Mouse (Mus musculus) CH12.LX (cell line): ENCODE results near the gene Bank1.

Experiments used
- CHD2 ChIP-seq: IDR thresholded peaks from 2 replicates; pipeline ENCODE4 v1.6.1; 2011; ENCODE audit warnings: low read length, improper control_type of control experiment
- CTCF ChIP-seq, 2 experiments: IDR thresholded peaks in 1 of 2; conservative IDR thresholded peaks in 1 of 2; 2 replicates each; pipeline ENCODE4 v1.5.1; 2011 to 2012; ENCODE audit warnings: low read depth in 2 of 2, low read length in 2 of 2, improper control_type of control experiment in 1 of 2, inconsistent platforms in 1 of 2, mild to moderate bottlenecking in 1 of 2, moderate library complexity in 1 of 2
- EP300 ChIP-seq: IDR thresholded peaks from 2 replicates; pipeline ENCODE4 v1.6.1; 2011; ENCODE audit warnings: low read length, improper control_type of control experiment
- GABPA ChIP-seq: IDR thresholded peaks from 2 replicates; pipeline ENCODE4 v1.6.1; 2012; ENCODE audit warnings: low read depth, low read length, improper control_type of control experiment, inconsistent platforms; ENCODE audit not compliant: insufficient replicate concordance
- MAFK ChIP-seq: IDR thresholded peaks from 2 replicates; pipeline ENCODE4 v1.6.1; 2011; ENCODE audit warnings: low read length, improper control_type of control experiment; ENCODE audit not compliant: insufficient replicate concordance
- MAX ChIP-seq: IDR thresholded peaks from 2 replicates; pipeline ENCODE4 v1.6.1; 2011; ENCODE audit warnings: low read length, improper control_type of control experiment
- MEF2A ChIP-seq: IDR thresholded peaks from 2 replicates; pipeline ENCODE4 v1.6.1; 2014; ENCODE audit warnings: low read depth, mild to moderate bottlenecking, inconsistent platforms, low read length, improper control_type of control experiment, borderline replicate concordance
- POLR2A ChIP-seq: IDR thresholded peaks from 2 replicates; pipeline ENCODE4 v1.6.1; 2011; ENCODE audit warnings: low read depth, mild to moderate bottlenecking, improper control_type of control experiment, low read length
- RAD21 ChIP-seq: IDR thresholded peaks from 2 replicates; pipeline ENCODE4 v1.6.1; 2011; ENCODE audit warnings: low read depth, mild to moderate bottlenecking, low read length, improper control_type of control experiment, moderate library complexity
- ZNF384 ChIP-seq: IDR thresholded peaks from 2 replicates; pipeline ENCODE4 v1.6.1; 2012; ENCODE audit warnings: low read depth, low read length, improper control_type of control experiment, inconsistent platforms

DNA sequence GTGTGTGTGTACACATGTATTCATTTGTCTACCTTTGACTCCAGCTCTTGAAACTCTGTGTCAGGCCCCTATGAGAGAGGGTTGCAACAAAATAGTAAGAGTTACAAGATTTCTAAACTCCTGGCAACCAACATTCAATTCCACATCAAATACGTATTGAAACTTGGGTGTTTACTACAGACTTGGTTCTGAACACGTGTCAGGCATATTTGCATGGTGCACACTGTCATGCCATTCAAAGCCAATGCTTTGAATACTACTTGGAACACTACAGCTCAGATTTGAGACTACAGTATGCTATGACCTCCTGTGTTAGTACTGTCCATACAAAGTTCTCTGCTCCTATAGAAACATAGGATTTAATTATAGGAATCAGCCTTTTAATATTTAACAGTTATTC, 38.0 kb downstream of the Bank1 start:
- TF ChIP-seq EP300 (no peak), POLR2A (no peak), GABPA (no peak), MAX (peak; percentile 87), CTCF (conservative IDR thresholded peaks at IDR 0.05 in 1 of 2, IDR thresholded peaks at IDR 0.05 in 1 of 2; ENCODE audit: low read depth in 2 of 2, low read length in 2 of 2) (no peak), MAFK (no peak), ZNF384 (no peak), CHD2 (no peak), RAD21 (no peak), MEF2A (no peak)
